Mouse (Mus musculus) adrenal gland, postnatal 10 days (tissue): Measurements from ENCODE around the gene Cenpt. TPM values are rescaled to one million over a fixed set of nuclear protein-coding genes. Genes with fewer than 3 reads are reported as not detected.
A peak's percentile ranks its signal among the peaks of the same experiment; 100 is the strongest.

ENCODE experiments used
- DNase-seq: peaks from one replicate; pipeline ENCODE4 v3.0.0; 2021; ENCODE audit warnings: mixed read lengths
- long read RNA-seq, 2 experiments: library from polyadenylated mRNA; stranded (forward); transcript quantifications; one replicate each; pipeline ENCODE4 v2.0.0; 2021
- total RNA-seq, 2 experiments: library from RNA; stranded (reverse); gene quantifications; 2 replicates each; pipeline ENCODE4 v1.2.3; 2021

The Cenpt gene
- total RNA-seq: 10 to 100 TPM in 1 of 2 experiments, 1 to 10 TPM in 1; 7.6 to 10.4 TPM
- long read RNA-seq, experiment 1, transcript Cenpt-201 (13 exons, 1,814 nt): major isoform, 10 of 16 reads
- long read RNA-seq, experiment 1, partial matches to known transcripts: 3 of 16 reads
- long read RNA-seq, experiment 1, other reads (novel, unspliced or antisense): 3 of 16 reads
- long read RNA-seq, experiment 2, transcript Cenpt-201 (13 exons, 1,814 nt): major isoform, 6 of 13 reads
- long read RNA-seq, experiment 2, partial matches to known transcripts: 0 of 13 reads
- long read RNA-seq, experiment 2, other reads (novel, unspliced or antisense): 7 of 13 reads

- DNase-seq: no peak
Observed at GRCm38 (mm10) chr8:105853178-105853577, at the start of gene Cenpt. Cenpt (minus strand) TSS chr8:105853278.

DNA sequence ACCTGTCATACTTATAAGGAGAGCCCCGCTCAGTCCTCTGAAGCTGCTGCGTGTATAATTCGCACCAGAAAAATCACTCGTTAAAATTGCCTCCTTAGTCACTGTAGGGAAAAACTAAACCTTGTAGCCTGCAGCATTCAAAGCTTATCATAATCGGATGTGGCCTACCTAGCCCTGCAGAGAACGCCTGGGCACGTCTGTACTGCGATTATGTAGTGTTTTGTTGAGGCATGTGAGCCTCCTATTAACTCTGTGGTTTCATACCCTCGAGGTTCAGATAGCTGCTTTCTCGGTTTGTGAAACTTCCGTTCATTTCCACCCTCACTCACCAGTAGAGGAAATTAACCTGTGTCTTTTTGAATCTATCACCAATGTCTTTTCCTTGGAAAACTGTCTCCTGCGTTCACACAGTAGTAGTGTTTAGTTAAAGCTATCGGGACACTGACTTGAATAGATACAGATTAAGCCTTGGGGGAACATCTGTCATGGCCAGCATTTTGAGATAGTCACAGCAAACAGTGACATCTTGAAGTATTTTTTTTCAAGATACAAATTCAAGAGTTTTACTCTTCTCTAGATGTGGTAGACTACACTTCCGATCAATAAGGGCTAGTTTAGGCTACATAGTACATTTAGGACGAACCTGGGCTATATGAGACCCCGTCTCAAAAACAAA is 48.0 kb upstream of the Cenpt start:
- DNase-seq: no peak

DNA sequence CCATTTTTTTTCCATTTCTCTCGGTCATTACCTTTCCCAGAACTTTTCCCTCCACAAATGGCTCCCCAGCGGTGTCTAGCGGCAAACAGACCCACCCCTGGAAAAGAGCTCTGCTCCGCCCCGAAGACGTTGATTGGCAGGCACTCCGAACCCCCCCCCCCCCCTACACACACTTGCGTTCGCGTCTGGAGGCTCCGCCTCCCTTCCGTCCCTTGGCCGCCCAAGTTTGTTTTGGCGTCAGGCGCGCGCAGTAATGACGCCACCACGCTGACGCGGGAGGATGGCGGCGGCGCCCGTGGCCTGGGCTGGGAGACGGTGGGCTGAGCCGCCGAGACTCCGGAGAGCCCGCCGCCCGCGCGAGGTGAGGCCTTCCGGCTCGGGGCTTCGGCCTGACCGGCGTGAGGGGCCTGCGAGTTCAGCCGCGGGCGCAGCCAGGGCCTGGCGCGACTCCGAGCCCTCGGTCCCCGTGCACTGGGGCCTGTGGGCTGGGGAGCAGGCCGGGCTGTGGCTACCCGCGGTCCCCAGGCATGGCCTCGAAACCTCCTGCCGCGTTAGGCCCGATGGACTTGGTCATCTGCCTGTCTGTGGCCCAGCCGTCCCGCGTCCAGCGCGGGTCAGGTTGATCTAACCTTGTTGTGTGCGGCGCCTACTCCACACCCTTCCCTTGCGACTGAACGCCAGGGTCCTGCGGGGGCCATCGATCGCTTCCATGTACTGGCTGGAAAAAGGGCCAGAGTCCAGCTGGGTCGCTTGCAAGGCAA is 47.3 kb upstream of the Cenpt start, which contains the start of gene Pskh1:
TSS of gene Pskh1 (plus strand) at position 262 of the 761 bp plus-strand sequence.
- peak; percentile 97 for DNase-seq

GRCm38 (mm10) chr8:105897801-105898480 is 44.9 kb upstream of the Cenpt start:
- no peak for DNase-seq

DNA sequence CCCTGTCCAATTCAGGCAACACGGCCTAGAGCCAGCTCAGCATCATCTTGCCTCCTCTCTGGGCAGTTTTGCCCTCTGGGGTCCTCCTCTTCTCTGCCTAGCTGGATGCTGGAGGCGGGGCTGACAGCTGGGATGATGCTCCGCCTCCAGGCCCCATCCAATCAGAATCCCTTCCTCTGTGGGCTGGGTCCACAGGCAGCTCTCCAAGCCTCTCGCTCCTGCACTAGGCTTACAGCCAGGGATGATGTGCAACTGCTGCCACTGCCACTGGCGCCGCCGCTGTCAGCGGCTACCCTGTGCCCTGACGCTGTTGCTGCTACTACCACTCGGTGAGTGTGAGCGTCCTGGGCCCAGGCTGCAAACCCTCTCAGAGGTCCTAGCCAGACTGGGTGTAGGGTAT is 40.3 kb upstream of the Cenpt start, which contains the start of gene Nrn1l:
TSS of gene Nrn1l (plus strand) at position 229 of the 400 bp plus-strand sequence.
- peak; percentile 79 for DNase-seq

DNA sequence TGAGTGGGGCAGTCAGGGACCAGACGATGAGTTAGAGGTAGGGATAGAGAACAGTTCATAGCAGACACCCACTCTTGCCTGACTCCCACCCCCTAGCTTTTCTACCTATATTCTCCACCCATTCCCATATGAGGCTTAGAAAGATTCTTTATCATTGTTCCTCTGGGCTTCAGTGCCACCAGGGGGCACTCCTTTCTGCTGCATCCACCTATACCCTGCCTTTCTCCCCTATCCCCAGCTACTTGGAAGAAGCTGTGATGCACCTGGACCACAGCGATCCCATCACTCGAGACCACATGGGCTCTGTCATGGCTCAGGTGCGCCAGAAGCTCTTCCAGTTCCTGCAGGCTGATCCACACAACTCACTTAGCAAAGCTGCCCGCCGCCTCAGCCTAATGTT is 39.4 kb upstream of the Cenpt start:
- peak; percentile 48 for DNase-seq

DNA sequence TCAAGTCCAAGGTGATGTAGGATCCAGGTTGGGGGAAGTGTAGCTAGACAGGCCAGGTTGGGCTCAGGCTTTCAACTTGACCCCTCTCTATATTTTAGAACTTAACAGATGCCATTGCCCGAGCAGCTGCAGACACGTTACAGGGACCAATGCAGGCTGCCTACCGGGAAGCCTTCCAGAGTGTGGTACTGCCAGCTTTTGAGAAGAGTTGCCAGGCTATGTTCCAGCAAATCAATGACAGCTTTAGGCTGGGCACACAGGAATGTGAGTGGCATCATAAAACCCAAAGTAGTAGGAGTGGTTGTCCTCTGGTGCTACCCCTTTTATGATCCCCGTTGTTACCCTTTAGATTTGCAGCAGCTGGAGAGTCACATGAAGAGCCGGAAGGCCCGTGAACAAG is 37.8 kb upstream of the Cenpt start:
- no peak for DNase-seq

GRCm38 (mm10) chr8:105889756-105890465 is 36.8 kb upstream of the Cenpt start:
- no peak for DNase-seq

GRCm38 (mm10) chr8:105880754-105881520 is 27.9 kb upstream of the Cenpt start, which contains the start of gene Edc4:
Edc4 (plus strand) TSS chr8:105880881.
- peak; percentile 93 for DNase-seq

DNA sequence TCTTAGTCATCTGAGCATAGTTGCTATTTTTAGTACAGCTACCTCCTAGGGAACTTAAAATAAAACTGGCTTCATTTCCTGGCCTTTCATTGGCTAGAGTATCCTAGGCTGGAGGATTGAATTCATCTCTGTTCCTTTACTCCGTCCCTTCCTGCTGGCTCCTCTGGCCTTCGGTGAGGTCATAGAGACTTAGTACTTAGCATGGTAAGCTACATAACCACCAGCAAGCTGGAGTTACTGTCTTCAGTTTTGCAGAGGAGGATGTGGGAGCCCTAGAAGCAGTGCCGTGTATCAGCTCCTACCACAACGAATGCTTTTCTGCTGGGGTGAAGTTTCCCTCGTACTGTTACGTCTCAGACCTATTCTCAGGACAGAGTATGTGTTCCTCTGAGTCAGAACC is 21.2 kb upstream of the Cenpt start:
- no peak for DNase-seq

- DNase-seq: no peak
Observed at GRCm38 (mm10) chr8:105866364-105867029, 13.4 kb upstream of the Cenpt start.

- DNase-seq: peak; percentile 28
Observed at GRCm38 (mm10) chr8:105861951-105862350, 8.9 kb upstream of the Cenpt start.

- peak; percentile 95 for DNase-seq
Observed at GRCm38 (mm10) chr8:105860143-105860981, 7.3 kb upstream of the Cenpt start, which contains the start of gene Nutf2. Nutf2 (plus strand) TSS chr8:105860580.

DNA sequence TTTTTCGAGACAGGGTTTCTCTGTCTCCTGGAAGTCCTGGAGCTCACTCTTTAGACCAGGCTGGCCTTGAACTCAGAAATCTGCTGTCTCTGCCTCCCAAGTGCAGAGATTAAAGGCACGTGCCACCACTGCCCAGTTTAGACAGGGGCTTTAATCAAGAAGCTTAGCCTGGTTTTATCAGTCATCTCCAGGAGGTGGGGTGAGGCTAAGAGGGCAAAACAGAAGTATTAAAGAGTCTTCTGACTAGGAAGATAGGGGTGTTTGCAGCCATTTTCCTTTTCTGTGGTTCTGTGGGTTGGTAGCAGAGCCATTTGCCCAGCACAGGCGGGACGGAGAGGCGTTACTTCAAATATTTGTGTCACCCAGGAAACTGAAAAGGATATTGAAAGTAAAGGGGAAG is 6.2 kb upstream of the Cenpt start:
- no peak for DNase-seq

- DNase-seq: no peak
Observed at GRCm38 (mm10) chr8:105858495-105858894, 5.4 kb upstream of the Cenpt start.

- no peak for DNase-seq
Observed at GRCm38 (mm10) chr8:105856168-105856835, 3.2 kb upstream of the Cenpt start.

GRCm38 (mm10) chr8:105855248-105856167 is 2.4 kb upstream of the Cenpt start:
- peak; percentile 66 for DNase-seq
